Mouse (Mus musculus): Measurements from ENCODE around the gene Olfr1321. TPM values are rescaled to one million over a fixed set of nuclear protein-coding genes. Genes with fewer than 3 reads are reported as not detected.

Gene Olfr1321
- polyA plus RNA-seq (2015; fragmentation: Nextera tagmentation; extraction: Ambion mirVana), result not detected in 2 replicates

DNA sequence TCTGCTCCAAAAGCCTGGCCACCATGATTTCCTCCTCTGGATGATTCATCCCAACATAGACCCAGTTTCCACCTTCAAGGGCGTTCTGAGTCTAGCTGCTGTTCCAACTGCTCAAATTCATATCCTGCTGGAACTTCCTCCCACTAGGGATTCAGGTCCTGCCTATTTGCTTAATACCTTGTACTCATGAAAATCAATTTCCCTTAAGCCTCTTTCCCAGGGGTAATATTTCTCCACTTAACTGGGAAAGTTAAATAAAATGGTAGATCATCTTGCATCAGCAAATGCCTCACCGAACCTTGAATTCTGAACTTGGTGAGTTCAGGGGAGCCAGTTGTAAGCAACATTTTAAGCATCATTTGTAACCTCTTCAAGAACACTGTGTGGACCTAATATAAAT lies at the start of gene Olfr1321:
TSS of gene Olfr1321 (minus strand) at position 101 of the 400 bp plus-strand sequence.
- Histone ChIP-seq H3K4me1 (replicated peaks; ENCODE audit: control insufficient read depth, insufficient read depth, low read length) (no peaks in the 10 kb centered on the region), H3K4me2 (ENCODE audit: low read length) (no peak within 1 kb of the TSS), H3K4me3 (replicated peaks; ENCODE audit: low read length) (no peak within 1 kb of the TSS), H3K36me3 (ENCODE audit: control insufficient read depth, insufficient read depth) (no peaks in the 10 kb centered on the region), H3K27me3 (replicated peaks; ENCODE audit: control insufficient read depth, insufficient read depth, low read length) (no peaks in the 10 kb centered on the region), H3K27ac (ENCODE audit: low read length) (no peak within 1 kb of the TSS), H3K9ac (replicated peaks; ENCODE audit: low read depth, low read length) (no peak within 1 kb of the TSS), H3K9me3 (ENCODE audit: control insufficient read depth, low read length) (no peaks in the 10 kb centered on the region)
- no peak for ATAC-seq
- WGBS, result 86% methylated on average over 2 of the region's 2 CpGs

DNA sequence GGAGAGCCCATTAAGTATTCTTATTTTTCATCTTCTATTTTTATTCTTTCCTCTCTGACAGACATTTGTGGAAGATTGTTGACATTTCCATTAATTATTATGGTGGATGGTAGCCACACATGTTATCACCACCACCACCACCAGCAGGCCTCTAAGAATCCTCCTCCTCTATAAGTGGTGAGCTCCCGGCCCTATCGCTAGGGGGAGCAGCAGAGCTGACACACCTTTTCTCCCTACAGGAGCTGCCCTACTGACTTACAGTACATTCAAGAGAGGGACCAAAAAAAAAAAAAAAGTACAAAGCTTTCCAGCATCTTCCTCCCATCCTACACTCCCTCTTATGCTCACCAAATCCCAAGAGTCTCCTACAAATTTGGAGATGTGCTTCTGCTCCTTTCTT lies 36.0 kb upstream of the Olfr1321 start:
- H3K27ac ChIP-seq (ENCODE audit: low read length), result no peak overlapping the region
- 32% methylated on average over 2 of the region's 2 CpGs for WGBS
- no peaks in the 10 kb centered on the region for H3K27me3 ChIP-seq (replicated peaks; ENCODE audit: control insufficient read depth, insufficient read depth, low read length)
- H3K4me3 ChIP-seq (replicated peaks; ENCODE audit: low read length), result no peak overlapping the region
- ATAC-seq, result no peak
- no peak overlapping the region for H3K9ac ChIP-seq (replicated peaks; ENCODE audit: low read depth, low read length)
- H3K9me3 ChIP-seq (ENCODE audit: control insufficient read depth, low read length), result no peaks in the 10 kb centered on the region
- no peak overlapping the region for H3K4me2 ChIP-seq (ENCODE audit: low read length)
- no peaks in the 10 kb centered on the region for H3K36me3 ChIP-seq (ENCODE audit: control insufficient read depth, insufficient read depth)
- no peaks in the 10 kb centered on the region for H3K4me1 ChIP-seq (replicated peaks; ENCODE audit: control insufficient read depth, insufficient read depth, low read length)

DNA sequence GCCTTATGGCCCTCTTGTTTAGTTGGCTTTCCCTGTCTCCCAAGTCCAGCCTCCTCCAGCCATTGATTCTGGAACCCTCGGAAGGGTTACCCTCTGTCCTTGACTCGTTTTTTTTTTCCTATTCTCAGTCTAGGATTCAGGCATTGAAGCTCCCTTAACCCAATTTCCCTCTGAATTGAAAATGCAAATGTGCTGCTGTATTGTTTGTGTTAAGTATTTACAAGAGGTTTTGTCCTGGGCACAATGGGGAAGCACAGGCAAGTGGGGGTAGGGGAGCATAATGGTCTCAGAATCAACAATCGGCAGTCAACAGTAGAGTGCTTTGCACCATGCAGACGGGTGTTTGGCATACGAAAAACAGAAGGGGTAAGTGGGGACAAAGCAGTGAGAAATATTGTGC lies 10.3 kb upstream of the Olfr1321 start:
- Histone ChIP-seq H3K9me3 (ENCODE audit: control insufficient read depth, low read length) (no peaks in the 10 kb centered on the region), H3K4me3 (replicated peaks; ENCODE audit: low read length) (no peak overlapping the region), H3K27ac (ENCODE audit: low read length) (no peak overlapping the region), H3K27me3 (replicated peaks; ENCODE audit: control insufficient read depth, insufficient read depth, low read length) (no peaks in the 10 kb centered on the region), H3K36me3 (ENCODE audit: control insufficient read depth, insufficient read depth) (no peaks in the 10 kb centered on the region), H3K4me1 (replicated peaks; ENCODE audit: control insufficient read depth, insufficient read depth, low read length) (0 out of 2 replicates have a peak, but pooled peaks cover 3% of the 10 kb centered on the region), H3K4me2 (ENCODE audit: low read length) (no peak overlapping the region), H3K9ac (replicated peaks; ENCODE audit: low read depth, low read length) (no peak overlapping the region)
- 30% methylated on average over 5 of the region's 5 CpGs for WGBS
- no peak for ATAC-seq

Other genes with a start within 250 kb of the Olfr1321 start
- not detected in 2 replicates for gene Olfr1320, start 62.7 kb downstream of the Olfr1321 start, polyA plus RNA-seq (2015; fragmentation: Nextera tagmentation; extraction: Ambion mirVana)
- 5.1 and 10.2 TPM in 2 replicates for gene Igsf1, start 62.7 kb upstream of the Olfr1321 start, polyA plus RNA-seq (2015; fragmentation: Nextera tagmentation; extraction: Ambion mirVana)
- gene Olfr1322, start 156.4 kb upstream of the Olfr1321 start, polyA plus RNA-seq (2015; fragmentation: Nextera tagmentation; extraction: Ambion mirVana), result not detected in 2 replicates

Data from forebrain, embryonic 16.5 days (tissue).